Mouse (Mus musculus) testis, adult 2 months (tissue): ENCODE results near the gene Ankzf1. TPM values are rescaled to one million over a fixed set of nuclear protein-coding genes. Genes with fewer than 3 reads are reported as not detected.

Source experiments
- H3K27ac ChIP-seq: fragments of 200-500 bp; 2 replicates; pipeline ENCODE4 v1.5.1; 2012; ENCODE audit warnings: low read depth, low read length; ENCODE audit not compliant: control insufficient read depth, insufficient read depth
- H3K27me3 ChIP-seq: fragments of 200-500 bp; 2 replicates; pipeline ENCODE4 v1.6.1; 2012; ENCODE audit warnings: mild to moderate bottlenecking, low read length, moderate library complexity; ENCODE audit not compliant: control insufficient read depth, insufficient read depth
- H3K36me3 ChIP-seq: fragments of 200-500 bp; 2 replicates; pipeline ENCODE4 v1.6.1; 2012; ENCODE audit warnings: mild to moderate bottlenecking, low read length; ENCODE audit not compliant: control insufficient read depth, insufficient read depth
- H3K4me1 ChIP-seq: fragments of 200-500 bp; 2 replicates; pipeline ENCODE4 v1.6.1; 2012; ENCODE audit warnings: low read length; ENCODE audit not compliant: control insufficient read depth, insufficient read depth
- H3K4me3 ChIP-seq: fragments of 200-500 bp; 2 replicates; pipeline ENCODE4 v1.5.1; 2012; ENCODE audit warnings: low read depth, mild to moderate bottlenecking, low read length, moderate library complexity, mixed read lengths; ENCODE audit not compliant: control insufficient read depth
- CTCF ChIP-seq: fragments of 200-500 bp; IDR thresholded peaks from 2 replicates; pipeline ENCODE4 v1.5.1; 2012; ENCODE audit warnings: low read depth, mild to moderate bottlenecking, inconsistent platforms, low read length, moderate library complexity; ENCODE audit not compliant: control insufficient read depth, insufficient read depth, insufficient replicate concordance
- POLR2A ChIP-seq: fragments of 200-500 bp; IDR thresholded peaks from 2 replicates; pipeline ENCODE4 v1.6.1; 2012; ENCODE audit warnings: low read depth, mild to moderate bottlenecking, inconsistent platforms, low read length, moderate library complexity; ENCODE audit not compliant: control insufficient read depth
- polyA plus RNA-seq: library from polyadenylated mRNA; depleted of rRNA; stranded (reverse); fragments of >200 nt; gene quantifications from 2 replicates; pipeline ENCODE4 v1.2.3, GENCODE M21; 2012; rRNA removed

The Ankzf1 gene
- polyA plus RNA-seq, 1 experiment = 5.4 TPM

DNA sequence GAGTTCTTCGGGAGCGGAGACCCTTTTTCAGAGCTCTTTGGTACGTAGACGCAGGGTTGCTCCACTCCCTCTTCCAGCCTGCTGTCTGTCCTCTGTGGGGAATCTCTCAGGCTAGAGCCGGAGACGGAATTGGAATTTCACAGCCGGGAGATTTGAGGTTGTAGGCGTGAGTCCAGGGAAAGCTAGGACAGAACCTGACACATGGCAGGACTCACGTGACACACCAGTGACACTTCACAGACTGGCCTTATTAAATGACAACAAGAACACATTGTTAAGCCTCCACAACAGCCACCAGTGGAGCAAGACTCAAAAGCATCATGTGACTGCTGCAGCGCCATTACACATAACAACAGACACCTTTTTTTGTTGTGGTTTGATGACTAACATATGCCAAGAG is 47.6 kb downstream of the Ankzf1 start:
- H3K36me3 ChIP-seq = peaks cover 2% of the 10 kb centered on the region
- H3K4me1 ChIP-seq = no peaks in the 10 kb centered on the region
- H3K4me3 ChIP-seq = no peak overlapping the region
- no peak overlapping the region for H3K27ac ChIP-seq
- no peak for TF ChIP-seq CTCF
- no peak for TF ChIP-seq POLR2A
- no peaks in the 10 kb centered on the region for H3K27me3 ChIP-seq

GRCm38 (mm10) chr1:75243411-75243810 is 51.5 kb downstream of the Ankzf1 start:
- TF ChIP-seq CTCF (no peak), POLR2A (no peak)

GRCm38 (mm10) chr1:75244175-75244826 is 52.4 kb downstream of the Ankzf1 start:
- TF ChIP-seq CTCF (no peak), POLR2A (no peak)
- H3K36me3 ChIP-seq = peaks cover 2% of the 10 kb centered on the region; the same call in 1 of the 2 replicates
- no peak overlapping the region for H3K27ac ChIP-seq
- no peaks in the 10 kb centered on the region for H3K4me1 ChIP-seq
- no peak overlapping the region for H3K4me3 ChIP-seq
- no peaks in the 10 kb centered on the region for H3K27me3 ChIP-seq

More at GRCm38 (mm10) chr1:75243411-75243810, 51.5 kb downstream of the Ankzf1 start:
- Histone ChIP-seq H3K27ac (no peak overlapping the region), H3K36me3 (peaks cover 2% of the 10 kb centered on the region; the same call in 1 of the 2 replicates), H3K27me3 (no peaks in the 10 kb centered on the region), H3K4me1 (no peaks in the 10 kb centered on the region), H3K4me3 (no peak overlapping the region)

DNA sequence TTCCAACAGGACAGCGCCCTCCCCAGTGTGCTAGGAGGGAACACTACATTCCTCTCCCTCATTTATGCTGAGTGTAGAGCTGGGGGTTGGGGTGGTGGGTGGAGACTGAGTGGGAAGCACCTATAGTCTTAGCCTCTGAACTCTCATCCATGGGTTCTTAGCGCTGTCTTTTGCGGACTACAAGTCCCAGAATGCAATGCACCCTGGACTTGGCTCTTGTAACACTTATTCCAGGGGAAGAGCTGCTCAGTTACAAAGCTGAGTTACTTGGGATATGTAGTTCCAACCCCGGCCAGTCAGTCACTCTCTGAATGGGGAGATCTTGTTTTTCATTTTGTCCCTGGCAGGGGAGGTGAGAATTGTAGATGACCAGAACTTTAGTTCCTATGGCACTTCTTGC is 52.9 kb downstream of the Ankzf1 start:
- no peaks in the 10 kb centered on the region for H3K27me3 ChIP-seq
- TF ChIP-seq POLR2A (no peak), CTCF (no peak)
- no peaks in the 10 kb centered on the region for H3K4me1 ChIP-seq
- no peak overlapping the region for H3K4me3 ChIP-seq
- peaks cover 2% of the 10 kb centered on the region; the same call in 1 of the 2 replicates for H3K36me3 ChIP-seq
- H3K27ac ChIP-seq = no peak overlapping the region

GRCm38 (mm10) chr1:75247071-75247930 is 55.4 kb downstream of the Ankzf1 start:
- H3K36me3 ChIP-seq = no peaks in the 10 kb centered on the region
- H3K27ac ChIP-seq = no peak overlapping the region

DNA sequence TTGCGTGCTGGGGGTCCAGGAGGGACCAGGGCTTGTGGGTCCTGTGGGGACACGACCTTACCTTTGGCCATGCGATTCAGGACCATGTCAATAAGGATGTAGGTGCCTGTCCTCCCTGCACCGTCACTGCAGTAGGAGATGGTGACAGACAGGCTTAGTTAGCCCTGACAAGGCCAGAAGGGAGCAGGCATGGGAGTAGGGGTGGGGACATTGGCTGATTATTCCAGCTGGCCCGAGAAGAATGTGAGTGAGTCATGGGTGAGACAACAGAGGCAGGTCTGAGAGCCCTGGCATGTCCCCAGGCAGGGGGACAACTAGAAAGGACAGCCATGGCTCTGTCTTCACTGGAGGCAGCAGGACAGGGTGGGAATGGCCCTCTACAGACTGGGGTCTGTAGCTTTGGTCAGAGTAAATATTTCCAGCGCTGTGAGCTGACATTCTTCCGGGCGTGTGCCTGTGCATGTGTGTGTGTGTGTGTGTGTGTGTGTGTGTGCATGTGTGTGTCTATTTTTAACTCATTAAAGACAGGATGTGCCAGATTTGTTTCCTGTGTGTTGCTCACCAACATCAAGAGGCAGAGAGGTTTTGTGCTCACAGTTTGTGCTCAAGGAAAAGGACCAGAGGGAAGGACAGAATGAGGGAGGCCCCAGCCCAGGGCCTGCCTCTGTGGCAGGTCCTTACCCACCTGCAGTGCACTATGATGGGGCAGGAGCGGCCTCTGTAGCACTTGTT is 56.3 kb downstream of the Ankzf1 start:
- H3K27ac ChIP-seq = no peak overlapping the region
- no peak for TF ChIP-seq POLR2A
- no peak for TF ChIP-seq CTCF

More at GRCm38 (mm10) chr1:75247071-75247930, 55.4 kb downstream of the Ankzf1 start:
- Histone ChIP-seq H3K4me1 (peaks cover 7% of the 10 kb centered on the region), H3K27me3 (no peaks in the 10 kb centered on the region), H3K4me3 (no peak overlapping the region)
- TF ChIP-seq POLR2A = no peak
- no peak for TF ChIP-seq CTCF

More for the DNA sequence above, 56.3 kb downstream of the Ankzf1 start:
- Histone ChIP-seq H3K36me3 (no peaks in the 10 kb centered on the region), H3K4me3 (no peak overlapping the region), H3K4me1 (peaks cover 13% of the 10 kb centered on the region), H3K27me3 (no peaks in the 10 kb centered on the region)

Other genes starting within 250 kb of the Ankzf1 start
- gene Ihh, start 240.5 kb upstream of the Ankzf1 start, polyA plus RNA-seq = 0.43 and 0.94 TPM in 2 replicates
- gene Nhej1, start 67.0 kb upstream of the Ankzf1 start, polyA plus RNA-seq = 7.7 and 7.9 TPM in 2 replicates
- not detected in 2 replicates for gene Slc23a3, start 58.3 kb upstream of the Ankzf1 start, polyA plus RNA-seq
- gene Cnppd1, start 49.4 kb upstream of the Ankzf1 start, polyA plus RNA-seq = 43.5 and 44.3 TPM in 2 replicates
- 211 and 215 TPM in 2 replicates for gene Retreg2, start 49.4 kb upstream of the Ankzf1 start, polyA plus RNA-seq
- gene Zfand2b, start 23.5 kb upstream of the Ankzf1 start, polyA plus RNA-seq = 7.1 and 7.4 TPM in 2 replicates
- 34.2 and 36.6 TPM in 2 replicates for gene Abcb6, start 11.8 kb upstream of the Ankzf1 start, polyA plus RNA-seq
- 529 TPM in 2 replicates for gene Atg9a, start within 50 bp of the Ankzf1 start, polyA plus RNA-seq
- 117 and 129 TPM in 2 replicates for gene Glb1l, start 18.7 kb downstream of the Ankzf1 start, polyA plus RNA-seq
- gene Stk16, start 18.7 kb downstream of the Ankzf1 start, polyA plus RNA-seq = 205 and 207 TPM in 2 replicates
- 163 and 204 TPM in 2 replicates for gene Tuba4a, start 27.7 kb downstream of the Ankzf1 start, polyA plus RNA-seq
- 10.2 and 12.7 TPM in 2 replicates for gene A630095N17Rik, start 40.0 kb downstream of the Ankzf1 start, polyA plus RNA-seq
- gene Dnajb2, start 44.3 kb downstream of the Ankzf1 start, polyA plus RNA-seq = 298 and 299 TPM in 2 replicates
- gene Ptprn, start 72.4 kb downstream of the Ankzf1 start, polyA plus RNA-seq = 0.41 and 0.49 TPM in 2 replicates
- gene Resp18, start 86.3 kb downstream of the Ankzf1 start, polyA plus RNA-seq = 0.20 TPM in 1 of 2 replicates, not detected in the other
- 158 and 175 TPM in 2 replicates for gene Dnpep, start 125.8 kb downstream of the Ankzf1 start, polyA plus RNA-seq
- 3.6 and 9.8 TPM in 2 replicates for gene Des, start 168.2 kb downstream of the Ankzf1 start, polyA plus RNA-seq
- 1.4 and 5.8 TPM in 2 replicates for gene Speg, start 183.1 kb downstream of the Ankzf1 start, polyA plus RNA-seq
- 96.2 and 98.2 TPM in 2 replicates for gene Gmppa, start 243.8 kb downstream of the Ankzf1 start, polyA plus RNA-seq